Mouse (Mus musculus) bone marrow, adult 2 months (tissue): Measurements from ENCODE around the gene 1700013G24Rik.

Source experiments
- CTCF ChIP-seq: fragments of 200-500 bp; IDR thresholded peaks from 2 replicates; pipeline ENCODE4 v1.5.1; 2011; ENCODE audit warnings: low read length, control low read depth; ENCODE audit not compliant: control insufficient read depth, insufficient read depth
- POLR2A ChIP-seq: fragments of 200-500 bp; IDR thresholded peaks from 2 replicates; pipeline ENCODE4 v1.6.1; 2011; ENCODE audit warnings: low read depth, mild to moderate bottlenecking, control low read depth, low read length, borderline replicate concordance; ENCODE audit not compliant: control insufficient read depth

GRCm38 (mm10) chr4:137473701-137474388, 20.8 kb downstream of the 1700013G24Rik start:
- TF ChIP-seq POLR2A (no peak), CTCF (no peak)
